Mouse (Mus musculus) erythroblast, adult 5-6 weeks (primary cell): ENCODE measurements around the gene Dhrs3. TPM values are rescaled to one million over a fixed set of nuclear protein-coding genes. Genes with fewer than 3 reads are reported as not detected.
A peak's percentile ranks its signal among the peaks of the same experiment; 100 is the strongest.

ENCODE experiments used
- ATAC-seq: replicated peaks from 2 replicates; pipeline ENCODE4 v1.8.0; 2016; ENCODE audit warnings: moderate number of reproducible peaks, mild to moderate bottlenecking, moderate TSS enrichment, inconsistent platforms; ENCODE audit not compliant: poor library complexity, low FRiP score, severe bottlenecking
- total RNA-seq, 2 experiments: library from RNA; stranded (forward) in 1 of 2; stranded (reverse) in 1 of 2; fragments of 150-400 nt in 1 of 2; fragments of 200-764, 138-1000 nt in 1 of 2; gene quantifications; 2 replicates each; pipeline versions ENCODE4 v1.2.3 to v1.2.4; 2015 to 2017; ENCODE audit warnings: low replicate concordance in 2 of 2

The Dhrs3 gene
- total RNA-seq, 2 experiments from 2014 or later = 14.4 to 16.5 TPM

- ATAC-seq = no peak
Measured at GRCm38 (mm10) chr4:144895211-144895590, 2.6 kb downstream of the Dhrs3 start.

- no peak for ATAC-seq
Measured at GRCm38 (mm10) chr4:144896321-144896720, 3.7 kb downstream of the Dhrs3 start.

- ATAC-seq = no peak
Measured at GRCm38 (mm10) chr4:144898036-144898649, 5.5 kb downstream of the Dhrs3 start.

- no peak for ATAC-seq
Measured at GRCm38 (mm10) chr4:144898737-144899136, 6.1 kb downstream of the Dhrs3 start.

DNA sequence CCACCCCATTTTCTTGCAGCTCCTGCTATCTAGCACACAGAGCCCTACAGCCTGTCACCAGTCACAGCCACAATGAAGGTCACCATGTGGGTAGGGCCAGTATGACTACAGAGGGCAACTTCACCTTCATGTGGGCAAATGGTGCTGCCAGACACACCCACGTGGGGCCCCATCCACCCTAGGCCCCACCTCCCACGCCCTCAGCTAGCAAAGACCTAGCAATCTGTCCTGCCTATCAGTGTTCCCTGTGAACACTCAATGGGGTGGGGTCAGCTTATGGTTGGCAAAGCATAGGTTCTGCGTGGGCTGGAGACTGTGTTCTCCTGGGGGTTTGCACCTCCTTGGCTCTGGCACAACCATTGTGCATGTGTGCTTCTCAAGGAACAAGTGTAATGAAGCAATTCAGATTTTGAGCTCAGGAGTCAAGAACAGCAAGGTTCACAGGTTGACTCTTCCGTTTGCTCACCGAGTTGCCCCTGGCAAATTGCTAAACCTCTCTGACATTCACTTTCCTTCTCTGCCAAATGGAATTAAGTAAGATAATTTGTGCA is 9.0 kb downstream of the Dhrs3 start:
- 0 out of 2 replicates have a peak, but pooled peaks have one; percentile 32 for ATAC-seq

DNA sequence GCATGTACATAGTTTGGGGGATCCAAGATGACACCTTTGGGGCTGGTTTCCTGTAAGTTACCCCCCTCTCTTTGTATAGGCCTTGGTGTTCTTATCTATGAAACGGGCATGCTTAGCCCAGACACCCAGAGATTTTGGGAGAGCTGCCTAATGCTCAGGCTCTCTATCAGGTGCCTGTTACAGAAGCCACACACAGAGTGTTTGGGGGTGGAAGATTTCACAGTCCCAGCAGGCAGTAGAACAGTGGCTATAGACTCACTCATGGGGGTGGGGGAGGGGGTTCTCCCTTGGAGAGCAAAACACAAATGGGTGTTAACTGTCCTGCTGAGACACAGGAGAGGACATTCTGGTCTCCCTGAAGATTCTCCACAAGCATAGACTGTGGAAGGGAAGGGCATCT is 10.5 kb downstream of the Dhrs3 start:
- ATAC-seq = no peak

DNA sequence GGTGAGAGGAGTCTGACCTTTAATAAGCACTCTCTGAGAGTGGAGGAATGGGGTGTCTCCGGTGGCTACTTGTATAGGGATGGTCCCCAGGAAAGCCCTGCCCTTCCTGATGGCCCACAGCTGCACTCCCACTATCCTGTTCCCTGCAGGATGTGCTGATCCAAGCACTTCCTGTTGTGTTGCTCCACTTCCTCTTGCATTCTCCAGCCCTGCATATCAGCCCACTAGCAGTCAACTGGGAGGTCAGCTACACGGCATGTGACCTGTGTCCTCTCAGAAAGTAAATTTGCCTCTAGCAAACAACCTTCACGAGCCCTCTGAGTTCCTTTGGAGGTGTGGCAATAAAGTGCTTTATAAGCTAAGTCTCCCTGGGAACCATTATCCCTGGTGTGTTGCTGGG is 11.3 kb downstream of the Dhrs3 start:
- ATAC-seq = no peak

DNA sequence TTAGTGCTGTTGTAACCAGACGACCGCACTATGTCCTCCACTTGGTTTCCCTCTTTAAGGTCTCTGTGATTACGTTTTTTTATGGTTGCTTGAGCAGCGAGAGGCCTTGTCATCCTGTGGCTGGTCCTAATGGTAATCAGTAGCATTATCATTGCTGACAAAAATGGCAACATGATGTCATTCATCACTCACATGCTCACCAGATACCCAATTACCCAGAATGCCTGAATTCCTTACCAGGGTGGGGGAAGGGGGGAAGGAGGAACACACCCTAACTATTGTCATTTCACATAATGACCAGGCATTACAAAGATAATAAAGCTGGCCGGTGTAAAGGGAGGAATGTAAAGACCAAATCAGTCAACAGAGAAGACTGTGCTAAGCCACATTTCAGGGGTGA is 12.5 kb downstream of the Dhrs3 start:
- ATAC-seq = no peak

- no peak for ATAC-seq
Measured at GRCm38 (mm10) chr4:144906001-144906889, 13.6 kb downstream of the Dhrs3 start.

DNA sequence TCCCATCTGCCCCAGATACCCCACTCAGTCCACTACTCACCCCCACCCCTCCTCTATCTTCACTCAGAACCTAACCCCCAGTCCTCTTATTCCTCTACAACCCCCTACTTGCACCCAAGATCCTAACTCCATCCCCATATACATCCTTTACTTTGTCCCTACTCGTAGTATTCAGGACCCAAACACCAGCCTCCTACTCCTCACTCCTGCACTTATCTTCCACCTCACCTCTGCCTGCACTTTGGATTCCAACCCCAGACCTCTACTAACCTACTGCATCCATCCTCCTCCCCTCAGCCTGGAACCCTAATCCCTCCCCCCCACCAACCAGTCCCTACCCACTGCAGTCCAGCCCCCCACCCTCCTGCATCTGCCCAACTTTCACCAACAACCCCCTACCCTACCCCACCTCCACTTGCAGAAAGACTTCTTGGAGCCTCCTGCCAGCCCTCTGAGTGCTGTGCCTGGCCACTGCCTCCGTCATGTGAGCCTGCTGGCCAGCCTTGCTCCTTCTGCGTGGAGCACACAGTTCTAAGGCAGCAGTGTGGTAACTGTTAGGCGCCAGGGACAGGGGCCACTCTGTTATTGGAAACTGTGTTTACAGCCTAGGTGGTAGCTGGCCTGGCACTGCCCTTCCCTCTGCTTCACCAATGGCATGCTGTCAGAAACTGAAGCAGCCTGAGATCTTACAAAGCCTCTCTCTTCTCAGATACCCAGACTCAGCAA is 14.5 kb downstream of the Dhrs3 start:
- ATAC-seq = no peak

- ATAC-seq = no peak
Measured at GRCm38 (mm10) chr4:144908825-144909224, 16.2 kb downstream of the Dhrs3 start.

DNA sequence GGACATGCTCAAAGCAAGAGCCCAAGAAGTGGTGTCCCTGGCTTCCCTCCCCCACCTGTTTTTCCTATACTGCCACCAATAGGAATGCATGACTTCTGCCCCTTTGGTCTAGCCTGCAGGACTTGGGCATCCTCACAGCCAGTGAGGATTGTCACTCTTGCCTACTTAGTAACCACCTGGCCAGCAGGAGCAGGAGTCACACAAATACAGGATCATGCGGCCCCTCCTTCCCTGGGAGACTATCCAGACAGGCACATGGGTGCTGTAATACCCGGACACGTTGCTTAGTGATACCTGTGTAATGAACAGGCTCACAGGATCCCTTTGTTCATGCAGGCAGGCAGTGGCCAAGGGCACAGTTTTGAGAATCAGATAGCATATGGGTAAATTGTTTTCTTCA is 17.7 kb downstream of the Dhrs3 start:
- ATAC-seq = no peak

DNA sequence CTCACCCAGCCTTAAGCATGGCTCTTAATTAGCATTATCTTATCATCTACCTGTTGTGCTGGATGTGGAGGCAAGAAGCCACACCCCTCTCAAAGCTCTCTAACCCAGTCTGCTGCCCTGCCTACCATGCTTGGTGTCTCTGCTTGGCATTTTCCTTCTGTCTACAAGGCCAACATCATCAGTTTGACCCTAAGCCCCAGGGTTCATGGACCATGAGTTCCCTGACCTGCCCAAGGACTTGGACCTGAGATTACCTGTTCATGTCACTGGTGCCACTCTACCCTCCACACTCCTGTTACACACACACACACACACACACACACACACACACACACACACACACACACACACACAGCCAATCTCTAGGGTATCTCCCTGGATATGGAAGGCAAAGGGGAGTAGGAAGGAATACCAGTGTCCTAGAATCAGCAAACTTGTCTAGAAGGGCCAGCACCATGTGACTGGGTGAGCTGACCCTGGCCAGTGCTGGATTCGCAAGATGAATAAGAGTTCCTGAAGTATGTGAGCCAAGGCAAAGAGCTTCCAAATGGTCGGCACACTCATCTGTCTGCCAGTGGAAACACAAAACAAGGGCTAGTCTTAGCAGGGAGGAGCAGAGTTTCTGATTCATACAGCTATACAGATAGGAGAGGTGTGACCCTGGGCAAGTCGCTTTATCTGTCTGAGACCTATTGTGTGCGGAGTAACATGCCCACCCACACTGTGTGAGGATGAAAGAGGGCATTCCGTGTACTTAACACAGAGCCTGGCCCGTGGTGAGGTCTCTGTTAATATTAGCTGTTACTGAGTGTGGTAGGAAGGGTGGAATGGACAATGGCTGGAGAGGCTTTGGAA is 20.9 kb downstream of the Dhrs3 start:
- ATAC-seq = no peak

DNA sequence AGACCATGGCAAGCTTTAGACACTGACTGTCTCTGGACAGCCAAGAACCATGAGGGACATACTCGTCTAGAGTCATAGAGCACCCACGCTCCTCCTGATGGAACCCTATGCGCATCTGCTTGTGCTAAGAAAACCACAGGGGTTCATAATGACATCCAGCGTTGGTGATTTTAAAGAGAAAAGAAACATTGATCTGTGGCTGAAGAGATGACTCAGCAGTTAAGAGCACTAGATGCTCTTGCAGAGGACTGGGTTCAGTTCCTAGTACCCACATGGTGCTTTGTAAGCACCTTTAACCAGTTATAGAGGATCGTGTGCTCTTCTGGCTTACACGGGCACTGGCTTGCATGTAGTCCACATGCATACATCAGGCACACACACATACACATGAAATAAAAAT is 23.9 kb downstream of the Dhrs3 start:
- no peak for ATAC-seq

DNA sequence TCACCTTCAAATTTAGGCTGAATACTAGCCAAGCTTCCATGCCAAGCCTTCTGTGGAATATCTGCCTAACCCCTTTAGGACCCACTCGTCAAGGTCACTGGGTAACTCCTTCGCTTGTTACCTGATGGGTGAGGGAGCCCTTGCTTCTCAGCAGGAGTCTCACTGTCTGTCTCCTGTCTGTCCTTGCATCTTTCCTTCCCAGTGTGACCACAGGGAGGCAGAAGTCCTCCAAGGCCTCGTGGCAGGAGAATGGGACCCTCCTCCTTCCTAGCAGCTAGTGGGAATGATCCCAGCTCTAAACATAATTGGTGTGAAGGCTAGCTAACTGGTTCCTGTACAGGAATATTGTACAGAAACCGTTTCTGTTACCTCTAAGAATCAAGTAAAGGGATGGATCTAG is 24.5 kb downstream of the Dhrs3 start:
- no peak for ATAC-seq

GRCm38 (mm10) chr4:144918501-144918900 is 25.9 kb downstream of the Dhrs3 start:
- ATAC-seq = no peak

GRCm38 (mm10) chr4:144928693-144929436 is 36.2 kb downstream of the Dhrs3 start:
- ATAC-seq = no peak

DNA sequence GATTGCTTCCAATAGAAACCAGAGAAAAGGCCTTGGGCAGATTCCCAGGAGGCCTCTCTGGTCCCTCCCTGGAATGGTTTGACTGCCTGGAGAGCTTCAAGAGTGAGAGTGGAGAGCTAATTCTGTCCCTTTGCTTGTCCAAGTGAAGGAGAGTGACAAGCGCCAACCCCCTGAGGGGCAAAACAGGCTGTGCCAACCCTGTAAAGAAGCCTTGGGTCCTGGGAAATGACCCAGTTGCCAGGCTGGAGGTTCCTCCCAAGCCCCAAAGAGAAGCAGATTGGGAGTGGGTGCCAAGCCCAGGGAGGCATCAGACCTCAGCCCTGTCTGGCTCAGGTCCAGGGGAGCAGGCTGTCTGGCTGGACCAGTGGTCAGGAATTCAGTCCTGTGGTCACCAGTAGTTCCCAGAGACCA is 37.2 kb downstream of the Dhrs3 start:
- no peak for ATAC-seq

DNA sequence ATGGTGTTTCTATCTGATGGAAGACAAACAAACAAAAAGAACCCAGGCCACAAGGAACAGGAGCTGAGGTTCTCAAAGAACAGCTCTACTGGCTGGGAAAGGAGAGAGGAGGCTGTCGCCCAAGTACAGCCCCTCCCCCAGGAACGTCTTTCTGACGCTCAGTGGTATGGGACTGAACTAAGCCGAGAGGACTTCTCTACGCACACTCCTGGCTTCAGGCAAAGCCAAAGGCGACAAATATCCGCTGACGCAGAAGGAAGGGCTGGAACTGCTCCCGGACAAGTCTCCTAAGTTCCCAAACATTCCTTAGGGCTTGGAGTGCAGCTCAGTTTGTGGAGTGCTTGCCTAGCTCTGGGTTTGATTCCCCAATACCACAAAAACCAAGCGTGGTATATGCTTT is 37.7 kb downstream of the Dhrs3 start:
- no peak for ATAC-seq
